Mouse (Mus musculus): Measurements from ENCODE around the gene Lysmd2.
"Not testable (repeated sequence)": the region's sequence is repeated elsewhere in the genome, so short reads cannot be mapped to it uniquely, and the experiment has no call there.

The Lysmd2 gene

DNA sequence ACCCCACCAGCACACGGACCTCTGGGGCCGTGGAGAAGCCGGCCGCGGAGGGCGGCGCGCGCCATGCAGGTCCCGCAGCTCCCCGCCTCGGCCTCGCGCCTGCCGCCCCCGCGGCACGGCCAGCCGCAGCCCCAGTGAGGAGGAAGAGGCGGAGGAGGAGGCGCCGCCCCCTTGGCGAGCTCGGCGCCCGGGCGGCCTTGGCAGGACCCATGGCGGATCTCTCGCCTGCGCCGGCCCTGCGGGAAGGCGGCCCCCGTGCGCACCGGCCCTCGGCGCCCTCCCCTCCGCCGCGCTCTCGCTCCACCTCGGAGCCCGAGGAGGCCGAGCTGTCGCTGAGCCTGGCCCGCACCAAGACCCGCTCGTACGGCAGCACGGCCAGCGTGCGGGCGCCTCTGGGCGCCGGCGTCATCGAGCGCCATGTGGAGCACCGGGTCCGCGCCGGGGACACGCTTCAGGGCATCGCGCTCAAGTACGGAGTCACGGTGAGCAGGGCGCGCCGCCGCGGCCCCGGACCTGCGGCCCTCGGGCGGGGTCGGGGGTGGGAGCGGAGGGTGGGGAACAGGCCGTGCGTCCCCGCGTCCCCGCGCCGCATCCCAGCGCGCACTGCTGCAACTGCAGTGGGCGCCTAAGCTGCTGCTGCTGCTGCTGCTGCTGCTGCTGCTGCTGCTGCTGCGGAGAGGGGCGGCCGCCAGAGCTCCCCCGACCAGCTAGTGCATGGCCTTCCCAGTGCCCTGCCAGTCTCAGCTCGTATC is at the start of gene Lysmd2:
TSS of gene Lysmd2 (plus strand) at position 186 of the 752 bp plus-strand sequence.
- peak; percentile 33 for DNase-seq

DNA sequence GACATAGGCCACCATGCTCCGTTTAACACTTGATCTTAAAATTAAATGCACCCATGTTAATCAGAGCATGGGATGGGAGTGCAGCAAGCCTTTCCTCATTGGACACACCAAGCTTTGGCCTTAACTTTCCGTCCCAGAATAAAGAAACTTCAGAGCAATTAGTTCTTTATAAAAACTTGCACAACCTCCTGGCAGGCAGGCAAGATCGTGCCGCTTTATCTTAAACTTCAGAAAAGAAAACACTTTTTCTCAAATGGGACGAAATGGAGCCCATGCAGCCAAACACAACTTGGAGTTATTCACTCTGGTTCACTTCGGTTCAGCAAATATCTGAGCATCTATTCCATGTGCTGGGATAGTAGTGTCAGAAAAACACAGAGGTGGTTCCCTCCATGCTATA is 46.2 kb upstream of the Lysmd2 start:
- DNase-seq: no peak

DNA sequence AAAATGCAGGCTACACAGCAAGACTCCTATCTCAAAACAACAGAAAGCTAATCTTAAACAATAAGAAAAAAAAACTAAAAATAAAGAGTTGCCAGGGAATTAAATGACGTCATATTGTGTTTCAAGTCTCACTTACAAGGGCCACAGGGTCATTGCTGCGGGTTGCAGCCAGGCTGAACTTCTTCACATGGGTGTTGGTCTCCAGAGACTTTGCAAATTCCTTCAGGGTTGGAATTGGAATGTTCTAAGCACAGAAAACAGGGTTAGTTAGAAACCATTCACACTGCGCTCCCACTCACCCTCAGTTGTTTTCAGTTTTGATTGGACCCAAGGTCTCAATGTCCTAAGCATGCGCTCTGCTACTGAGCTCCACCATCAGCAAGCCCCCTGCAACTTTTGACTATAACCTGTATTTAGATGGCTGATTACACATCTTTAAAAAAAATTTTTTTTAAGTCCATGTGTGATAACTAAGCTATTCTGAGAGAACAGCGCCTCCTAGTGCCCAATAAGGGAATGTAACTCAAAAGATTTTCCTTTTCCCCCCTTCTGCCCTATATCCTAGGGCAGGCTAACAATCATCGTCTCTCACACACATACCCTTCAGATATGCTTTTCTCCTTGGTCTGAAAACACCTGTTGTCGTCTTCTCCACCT is 43.7 kb upstream of the Lysmd2 start:
- no peak for DNase-seq

DNA sequence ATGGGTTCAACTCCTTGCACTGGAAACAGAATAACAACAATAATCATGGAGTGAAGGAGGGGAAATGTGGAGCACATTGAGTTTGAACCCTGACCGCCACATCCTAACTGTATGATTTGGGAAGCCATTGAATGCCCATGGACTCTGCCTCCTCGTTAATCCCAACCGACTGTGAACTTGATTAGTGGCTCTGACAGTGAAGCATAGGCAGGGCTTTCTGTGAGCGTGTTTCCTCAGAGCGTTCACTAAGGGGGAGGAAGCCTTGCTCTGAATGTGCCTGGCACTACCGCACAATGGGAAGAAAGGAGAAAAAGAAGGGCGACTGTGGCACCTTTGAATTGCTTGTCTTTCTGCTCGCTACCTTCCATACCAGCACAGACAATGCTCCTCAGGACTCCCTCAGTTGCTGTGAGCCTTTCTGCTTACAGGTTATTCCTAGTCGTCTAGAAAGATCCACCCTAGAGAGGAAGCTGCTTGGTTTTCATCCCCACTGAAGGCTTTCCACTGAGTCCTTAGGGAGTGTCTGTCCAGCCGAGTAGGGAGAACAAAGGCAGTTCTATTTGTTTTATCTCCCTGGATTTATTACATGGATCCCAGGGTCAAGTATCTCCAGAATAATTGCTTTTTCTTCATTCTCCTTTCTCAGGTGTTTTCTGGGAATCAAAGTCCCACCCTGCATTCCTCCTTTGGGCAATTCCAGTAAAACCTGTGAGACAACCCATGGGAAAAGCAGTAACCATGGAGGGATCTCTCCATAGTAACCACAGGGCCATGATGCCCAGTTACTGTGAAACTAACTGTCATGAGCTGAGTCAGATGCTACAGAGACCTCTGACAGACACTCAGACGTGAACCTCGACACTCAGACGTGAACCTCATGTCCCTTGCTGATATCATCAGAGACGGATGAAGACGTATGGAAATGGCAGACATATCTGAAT is 35.4 kb upstream of the Lysmd2 start:
- DNase-seq: no peak

DNA sequence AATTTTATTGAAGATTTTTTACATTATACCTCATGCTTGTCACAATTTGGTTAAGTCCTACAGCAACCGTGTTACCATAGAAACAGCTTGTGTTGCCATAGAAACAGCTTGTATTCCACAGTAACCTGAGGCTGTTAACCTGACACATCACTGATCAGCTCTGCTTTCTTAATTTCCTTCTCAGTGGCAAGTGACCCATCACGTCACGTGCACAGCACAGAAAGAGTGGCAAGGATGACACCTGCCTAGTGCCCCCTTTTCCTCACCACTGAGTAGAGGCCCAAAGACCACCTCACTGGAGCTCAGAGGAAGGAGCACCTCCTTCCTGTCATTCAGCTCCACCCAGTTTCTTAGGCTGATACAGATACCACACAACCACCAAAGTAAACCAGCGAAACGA is 32.1 kb upstream of the Lysmd2 start:
- no peak for DNase-seq

DNA sequence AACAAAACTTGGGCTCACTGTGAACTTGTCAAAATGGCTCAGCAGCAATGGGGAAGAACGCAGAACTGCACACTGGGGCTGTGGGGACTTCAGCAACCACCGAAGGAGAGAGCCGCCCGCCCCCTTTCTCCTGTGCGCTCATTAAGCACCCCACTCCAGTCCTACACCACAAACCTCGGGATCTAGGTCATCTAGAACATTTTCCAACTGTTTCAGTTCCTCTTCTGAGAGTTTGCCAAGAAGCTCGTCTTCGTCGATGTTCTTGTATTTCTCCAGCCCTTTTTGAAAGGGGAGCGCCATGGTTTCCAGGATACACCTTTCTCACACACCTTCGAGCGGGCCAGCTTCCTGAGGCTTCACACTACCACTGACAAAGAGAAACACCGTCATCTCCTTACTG is 28.5 kb upstream of the Lysmd2 start:
- no peak for DNase-seq

DNA sequence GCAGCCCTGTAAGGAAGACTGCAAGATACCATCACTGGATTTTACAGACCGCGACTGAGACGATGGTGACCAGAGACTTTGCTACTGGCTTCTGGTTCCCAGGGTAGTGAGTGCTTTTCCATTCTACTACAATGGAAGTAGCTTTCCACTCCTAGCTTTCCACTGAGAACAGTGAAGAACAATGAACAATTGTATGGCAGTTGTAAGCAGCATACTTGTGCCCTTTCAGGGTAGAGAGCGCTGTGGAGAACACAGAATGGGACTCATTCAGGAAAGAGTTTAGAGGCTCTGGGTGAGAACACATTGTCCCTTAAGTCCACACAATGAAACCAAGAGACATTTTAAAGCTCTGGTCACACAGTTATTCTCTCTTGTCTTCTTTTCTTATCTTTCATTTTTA is 27.9 kb upstream of the Lysmd2 start:
- DNase-seq: no peak

DNA sequence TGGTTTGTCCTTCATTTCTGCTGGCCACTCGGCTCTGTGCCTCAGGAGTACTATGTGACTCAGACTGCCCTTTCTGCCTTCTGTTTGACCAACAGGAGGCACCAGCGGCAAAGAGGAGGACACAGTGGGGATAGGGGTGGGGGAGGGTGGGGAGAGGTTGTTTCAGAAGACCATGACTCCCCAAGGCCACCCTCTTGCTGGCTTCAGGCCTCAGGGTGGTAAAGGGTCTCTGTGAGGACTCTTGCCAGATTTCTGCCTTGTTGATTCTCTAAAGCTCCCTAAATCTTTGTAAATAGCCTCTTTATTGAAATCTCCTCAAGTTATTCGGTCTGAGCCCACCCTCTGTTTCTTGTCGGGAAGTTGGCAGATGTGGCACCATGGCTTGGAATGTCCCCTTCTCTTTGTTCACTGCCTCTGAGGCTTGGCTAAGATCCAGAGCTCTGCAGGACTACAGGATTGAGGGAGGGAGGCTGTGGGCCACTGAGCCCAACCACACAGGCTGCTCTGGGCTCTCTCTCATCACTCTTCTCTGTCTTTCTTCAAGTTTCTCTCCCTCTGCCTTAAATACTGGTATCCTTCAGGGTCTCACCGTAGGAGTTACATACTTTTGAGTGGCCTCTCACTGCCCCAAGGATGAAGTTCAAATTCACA is 26.2 kb upstream of the Lysmd2 start:
- no peak for DNase-seq

DNA sequence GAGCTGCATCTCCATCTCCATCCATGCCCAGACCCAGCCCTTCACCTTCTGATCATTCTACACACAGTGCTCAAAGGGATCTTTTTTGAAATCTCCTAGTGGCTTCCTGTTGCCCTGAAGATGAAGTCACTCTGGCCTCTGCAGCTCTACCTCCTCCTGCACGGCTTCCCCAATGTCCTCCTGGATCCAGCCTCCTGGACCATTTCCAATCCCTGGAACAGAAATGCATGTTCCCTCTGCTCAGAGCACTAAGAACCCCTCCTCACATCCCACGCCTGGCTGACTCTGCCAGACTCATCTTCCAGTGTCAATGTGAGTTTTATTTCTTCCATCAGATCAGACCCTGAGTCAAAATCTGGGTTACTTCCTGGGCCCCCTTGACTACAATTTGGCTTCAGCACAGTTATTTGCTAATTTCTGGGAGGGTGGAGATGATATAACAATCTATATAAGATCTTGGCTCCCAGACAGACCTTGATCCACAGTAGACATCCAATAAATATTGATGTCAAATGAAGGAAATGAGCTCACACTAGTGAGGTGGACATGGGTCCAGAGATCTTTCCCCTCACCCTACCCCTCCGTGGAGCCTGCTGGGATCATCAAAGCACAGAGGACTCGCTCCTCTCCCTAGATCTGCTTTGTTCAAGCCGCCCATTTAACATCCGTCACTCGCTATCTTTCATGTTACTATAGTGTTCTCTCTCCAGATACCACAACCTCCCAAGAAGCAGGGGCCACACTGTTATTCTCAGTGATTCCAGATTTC is 25.2 kb upstream of the Lysmd2 start:
- no peak for DNase-seq

DNA sequence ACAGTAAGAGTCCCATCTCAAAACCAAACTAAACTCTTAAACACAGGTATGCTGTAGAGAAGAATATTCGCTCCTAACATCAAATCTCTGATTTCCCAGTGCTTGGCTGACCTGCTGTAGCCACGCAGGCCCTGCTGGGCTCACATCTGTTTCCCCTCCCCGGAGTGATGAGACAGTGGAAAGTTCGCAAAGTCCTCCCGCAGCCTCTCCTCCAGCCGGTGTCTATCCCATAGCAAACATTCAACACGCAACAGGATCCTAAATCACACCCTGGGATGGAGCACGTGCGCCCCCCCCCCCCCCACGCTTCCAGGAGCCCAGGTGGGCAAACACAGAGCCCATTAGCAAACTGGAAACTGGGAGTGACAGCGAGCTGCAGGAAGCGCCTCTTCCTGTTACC is 24.0 kb upstream of the Lysmd2 start:
- no peak for DNase-seq

DNA sequence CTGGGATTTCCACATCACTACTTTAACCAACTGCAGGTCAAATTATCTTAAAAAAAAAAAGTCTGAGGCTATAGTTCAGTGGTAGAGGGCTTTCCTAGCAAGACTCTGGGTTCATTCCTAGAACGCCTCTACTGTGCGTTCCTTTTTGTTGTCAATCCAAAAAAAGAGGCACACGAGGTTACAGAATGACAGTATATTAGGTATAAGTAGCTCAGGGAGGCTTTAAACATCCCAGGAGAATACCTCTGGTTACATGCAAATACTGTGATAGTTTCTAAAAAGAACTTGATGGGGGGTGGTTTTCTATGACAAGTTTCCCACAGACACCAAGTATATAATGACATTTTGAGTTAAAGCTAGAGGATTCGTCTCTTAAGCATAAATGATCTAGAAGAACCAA is 18.0 kb upstream of the Lysmd2 start:
- no peak for DNase-seq

DNA sequence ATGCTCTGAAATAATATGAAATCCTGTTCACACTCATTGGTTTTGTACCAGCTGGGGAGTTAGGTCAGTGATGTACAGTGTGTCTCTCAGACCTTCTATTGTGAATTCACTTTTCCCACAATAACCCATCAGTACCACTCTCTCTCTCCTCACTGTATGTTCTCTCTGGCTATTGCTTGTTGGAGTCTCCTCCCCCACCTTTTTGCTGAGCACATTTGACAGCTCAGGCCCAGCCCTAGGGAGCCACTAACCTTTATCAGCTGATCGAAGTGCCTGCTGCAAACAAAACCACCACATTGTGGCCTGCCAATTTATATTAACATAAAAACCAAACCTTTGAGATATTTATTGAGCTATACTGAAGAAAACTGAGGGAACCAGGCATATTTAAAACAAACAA is 16.0 kb upstream of the Lysmd2 start:
- DNase-seq: no peak

DNA sequence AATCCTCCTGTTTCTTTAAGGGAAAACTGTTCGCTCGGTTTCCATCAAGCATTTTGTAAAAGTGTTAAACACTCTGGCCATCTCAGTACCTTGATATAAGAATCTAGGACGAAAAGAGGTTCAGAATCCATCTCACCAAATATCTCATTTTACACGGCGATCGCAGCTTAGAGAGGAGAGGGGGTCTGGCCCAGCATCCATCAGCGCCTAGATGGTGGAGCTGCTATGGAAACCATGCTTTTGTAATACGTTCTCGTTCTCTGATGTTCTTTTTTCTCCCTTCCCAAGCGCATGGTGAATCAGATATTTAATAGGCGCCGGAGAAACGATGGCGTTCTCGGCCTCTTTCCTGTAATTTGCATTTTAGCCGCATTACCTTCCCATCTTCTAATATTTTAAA is 15.6 kb upstream of the Lysmd2 start:
- no peak for DNase-seq

DNA sequence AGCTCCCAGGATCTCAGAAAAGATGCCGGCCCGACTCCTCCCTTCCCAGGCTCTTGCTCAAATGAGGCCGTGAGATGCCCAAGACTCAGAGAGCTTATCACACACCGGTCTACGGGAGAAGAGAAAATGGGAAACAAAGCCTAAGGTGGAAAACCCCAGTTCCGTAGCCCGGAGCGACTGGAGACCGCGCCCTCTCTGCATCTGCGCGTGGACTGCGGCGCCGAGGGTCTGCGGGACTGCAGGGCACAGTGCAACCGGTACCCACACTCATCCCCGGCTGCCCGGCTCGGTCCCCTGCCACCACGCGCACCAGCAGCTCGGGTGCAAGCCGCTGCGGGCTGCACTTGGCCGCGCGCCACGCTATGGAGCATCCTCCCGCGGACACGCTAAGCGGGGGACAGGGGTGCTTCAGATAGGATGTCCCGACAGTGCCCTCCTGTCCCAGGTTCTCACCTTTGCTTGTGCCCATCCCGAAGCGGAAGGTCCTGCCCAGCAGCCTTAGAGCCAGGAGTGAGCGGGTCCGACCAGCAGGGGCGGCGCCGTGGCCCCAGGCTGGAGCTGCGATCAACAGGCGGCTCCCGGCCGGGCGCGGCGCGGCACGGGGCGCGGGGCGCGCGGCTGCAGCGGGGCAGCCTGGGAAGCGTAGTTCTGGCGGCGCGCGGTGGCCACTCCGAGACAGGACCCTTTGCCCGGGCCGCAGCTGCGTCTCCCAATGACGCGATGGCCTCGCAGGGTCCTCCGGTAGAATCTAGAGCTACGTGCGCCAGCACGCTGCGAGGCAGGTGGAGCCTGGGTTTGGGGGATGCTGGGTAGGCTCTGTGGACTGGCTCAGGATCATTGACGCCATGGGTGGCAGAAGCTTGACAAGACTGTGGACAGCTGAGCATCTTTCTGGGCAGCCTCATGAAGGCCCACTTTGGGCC is 14.7 kb upstream of the Lysmd2 start, which contains the start of gene Tmod2:
TSS of gene Tmod2 (minus strand) at position 755 of the 923 bp plus-strand sequence.
- no peak for DNase-seq

DNA sequence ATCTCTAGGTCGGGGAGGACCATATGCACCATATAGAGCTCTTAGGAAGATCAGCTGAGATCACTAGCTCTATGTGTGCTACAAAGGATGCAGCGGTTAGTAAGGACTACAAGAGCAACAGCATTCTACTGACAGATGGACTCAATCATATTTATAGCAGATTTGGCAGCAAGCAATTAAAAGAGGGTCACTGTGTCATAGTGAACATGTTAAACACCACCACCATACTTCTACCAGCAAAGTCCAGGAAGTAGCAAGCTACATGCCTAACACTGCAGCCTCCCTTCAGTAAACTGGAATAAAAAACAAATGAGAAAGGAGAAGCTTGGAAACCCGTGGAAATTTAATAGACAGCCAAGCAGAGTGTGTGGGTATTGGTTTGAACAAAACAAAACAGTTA is 9.0 kb upstream of the Lysmd2 start:
- DNase-seq: no peak

DNA sequence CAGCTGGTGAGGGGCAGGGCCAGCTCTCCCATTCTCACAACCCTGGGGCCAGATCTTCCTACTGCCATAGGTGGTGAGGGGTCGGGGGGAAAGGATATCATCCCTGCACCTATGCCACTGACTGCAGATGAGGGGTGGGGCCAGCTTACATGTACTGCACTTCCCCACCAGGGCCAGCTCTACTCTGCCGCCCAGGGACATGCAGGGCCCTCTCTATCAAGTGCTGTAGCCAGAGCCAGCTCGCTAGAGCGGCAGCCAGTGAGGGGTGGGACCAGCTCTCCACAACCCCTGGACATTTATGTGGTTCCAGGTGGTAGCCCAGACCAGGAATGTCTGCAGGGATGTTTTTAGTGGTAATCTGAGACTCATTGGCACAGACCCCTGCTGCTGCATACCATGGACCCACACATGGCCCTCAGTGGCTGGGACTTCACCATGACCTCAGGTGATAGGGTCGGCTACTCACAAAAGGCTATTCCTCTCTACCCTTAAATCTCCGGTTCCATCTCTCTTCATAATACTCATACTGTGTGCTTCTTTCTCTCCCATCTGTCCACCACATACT is 6.6 kb upstream of the Lysmd2 start:
- DNase-seq: no peak

DNA sequence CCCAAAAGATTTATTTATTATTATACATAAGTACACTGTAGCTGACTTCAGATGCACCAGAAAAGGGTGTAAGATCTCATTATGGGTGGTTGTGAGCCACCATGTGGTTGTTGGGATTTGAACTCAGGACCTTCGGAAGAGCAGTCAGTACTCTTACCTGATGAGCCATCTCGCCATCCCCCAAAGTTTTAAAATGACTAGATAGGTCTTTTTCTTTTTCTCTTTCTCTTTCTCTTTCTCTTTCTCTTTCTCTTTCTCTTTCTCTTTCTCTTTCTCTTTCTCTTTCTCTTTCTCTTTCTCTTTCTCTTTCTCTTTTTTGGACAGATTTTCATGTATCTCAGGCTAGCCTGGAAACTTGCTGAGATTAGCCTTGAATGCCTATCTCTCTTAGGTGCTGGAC is 5.8 kb upstream of the Lysmd2 start:
- not testable (repeated sequence) for DNase-seq

DNA sequence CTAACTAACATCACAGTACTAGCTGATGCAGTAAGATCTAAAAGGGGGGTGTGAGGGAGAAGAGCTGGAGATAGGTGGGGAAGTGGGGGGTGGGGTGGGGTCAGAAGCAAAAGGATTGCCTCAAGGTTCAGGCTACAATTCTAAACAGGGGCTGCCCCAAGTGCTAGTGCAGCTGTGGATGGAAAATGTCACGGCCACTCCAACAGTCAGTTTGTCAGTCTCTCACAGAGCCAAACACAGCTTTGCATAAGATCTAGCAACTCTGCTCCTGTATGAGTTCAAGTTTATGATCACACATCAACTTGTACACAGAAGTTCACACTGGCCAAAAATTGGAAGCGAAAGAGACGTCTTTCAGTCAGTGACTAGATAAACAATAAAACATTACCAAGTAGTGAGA is 4.1 kb upstream of the Lysmd2 start:
- no peak for DNase-seq

DNA sequence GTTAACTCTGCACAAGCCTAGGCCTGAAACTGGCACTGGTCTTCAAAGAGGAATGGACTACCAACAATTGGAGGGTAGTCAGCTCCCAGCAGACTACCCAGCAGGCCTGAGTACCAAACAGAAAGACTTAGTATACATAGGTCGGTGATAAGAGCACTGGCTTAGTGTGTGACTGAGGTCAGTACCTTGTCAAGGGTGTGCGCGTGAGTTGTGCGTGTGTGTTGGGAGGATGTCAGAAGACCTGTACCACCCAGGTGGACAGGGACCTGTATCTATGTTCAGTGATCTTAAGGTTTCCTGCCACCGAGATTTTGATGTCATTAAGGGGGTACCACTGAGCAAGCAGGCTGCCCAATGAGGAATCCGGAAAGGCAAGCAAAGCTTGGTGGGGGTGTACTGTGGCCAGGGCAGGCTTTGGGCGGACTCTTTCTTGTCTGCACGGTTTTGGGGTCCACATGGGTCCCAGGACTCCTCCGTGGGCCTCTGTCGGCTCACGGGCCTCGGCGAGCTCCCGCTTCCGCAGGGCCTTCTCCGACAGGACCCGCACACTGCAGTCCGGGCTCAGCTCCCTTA is 472 bp upstream of the Lysmd2 start:
- no peak for DNase-seq

DNA sequence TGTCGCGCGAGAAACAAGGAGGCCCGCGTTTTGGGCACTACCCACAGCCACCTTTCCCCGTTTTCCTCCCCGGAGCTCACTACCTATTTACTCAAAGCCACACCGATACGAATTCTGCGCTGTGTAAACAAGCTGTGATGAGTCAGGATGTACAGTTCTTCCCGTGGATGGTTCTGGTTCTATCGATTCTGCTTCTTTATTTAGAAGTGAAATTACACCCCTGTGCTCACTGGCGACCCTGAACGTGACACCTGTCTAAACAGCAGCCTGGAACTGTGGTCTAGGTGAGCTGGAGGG is 715 bp downstream of the Lysmd2 start:
- no peak for DNase-seq

Data from thymus, postnatal 25 days (tissue).